Mouse (Mus musculus) heart, postnatal 36 days (tissue): ENCODE measurements around the gene Cacna1c. TPM values are rescaled to one million over a fixed set of nuclear protein-coding genes. Genes with fewer than 3 reads are reported as not detected.

Experiments
- DNase-seq, 2 experiments: peaks; one replicate each; pipeline ENCODE4 v3.0.0; 2021 to 2022
- intact Hi-C: fragments of 180-260 bp; cut with DNase I; formaldehyde crosslinking; loops from one replicate; pipeline ENCODE4 v1.15.1; 2025
- total RNA-seq, 2 experiments: library from RNA; stranded (reverse); gene quantifications; 2 replicates each; pipeline ENCODE4 v1.2.3; 2021

Gene Cacna1c
- total RNA-seq, 2 experiments from 2014 or later = 199 to 208 TPM

DNA sequence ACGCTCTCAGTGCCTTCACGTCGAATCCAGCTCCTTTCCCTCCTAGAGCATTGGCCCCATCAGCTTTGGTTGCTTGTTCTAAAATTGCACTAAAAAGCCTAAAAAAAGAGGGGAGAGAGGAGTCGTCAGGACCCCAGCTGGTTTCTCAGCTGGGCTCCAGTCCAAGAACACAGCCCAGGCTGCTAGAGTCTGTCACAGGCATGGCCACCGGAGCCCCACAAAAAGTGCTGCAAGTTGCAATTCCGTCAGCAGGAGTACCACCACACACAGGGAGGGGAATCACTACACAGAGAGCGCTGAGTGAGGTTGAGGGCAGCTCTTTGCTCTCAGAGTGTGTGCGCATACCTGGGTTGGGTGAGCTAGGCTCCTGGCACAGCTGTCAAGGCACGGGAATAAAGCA is 419.8 kb downstream of the Cacna1c start:
- DNase-seq = no peak
- intact Hi-C loops = no loop called here

DNA sequence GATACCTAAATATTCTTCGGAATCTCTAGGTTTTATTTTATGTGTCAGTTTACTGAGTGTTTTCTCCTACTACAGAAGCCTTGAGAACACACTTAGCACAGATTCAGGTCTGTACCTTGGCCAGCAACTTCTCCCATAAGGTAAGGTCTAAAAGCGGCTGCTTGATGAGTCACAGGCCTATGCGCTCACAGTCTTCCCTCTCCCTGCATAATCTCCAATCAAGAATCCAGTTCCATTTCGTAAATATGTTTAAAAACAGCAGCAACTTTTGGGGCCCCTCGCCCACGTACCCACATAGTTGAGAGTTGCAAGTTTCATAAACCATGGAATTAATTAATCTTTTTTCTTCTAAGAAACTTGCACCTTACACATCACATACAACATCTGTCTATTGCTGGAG is 423.6 kb downstream of the Cacna1c start:
- no peak for DNase-seq
- intact Hi-C loops = no loop called here

DNA sequence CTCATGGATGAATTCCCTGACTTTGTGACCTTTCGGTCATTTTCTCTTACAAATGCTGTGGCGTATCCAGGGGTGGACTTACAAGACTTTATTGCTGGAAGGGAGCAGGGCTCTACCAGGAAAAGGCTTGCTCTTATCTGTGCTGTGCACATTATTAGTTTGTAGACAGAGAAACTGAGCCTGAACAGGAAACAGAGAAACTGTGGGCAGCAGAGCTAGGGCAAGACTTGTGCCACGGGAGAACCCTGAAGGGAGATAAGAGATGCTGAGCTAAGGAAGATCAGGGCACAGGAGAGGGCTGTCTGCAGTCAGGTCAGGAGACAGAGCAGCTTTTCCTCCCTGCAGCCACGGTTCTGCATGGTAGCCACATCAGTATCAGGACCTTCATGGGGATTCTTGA is 425.1 kb downstream of the Cacna1c start:
- intact Hi-C loops = no loop called here
- DNase-seq = no peak

DNA sequence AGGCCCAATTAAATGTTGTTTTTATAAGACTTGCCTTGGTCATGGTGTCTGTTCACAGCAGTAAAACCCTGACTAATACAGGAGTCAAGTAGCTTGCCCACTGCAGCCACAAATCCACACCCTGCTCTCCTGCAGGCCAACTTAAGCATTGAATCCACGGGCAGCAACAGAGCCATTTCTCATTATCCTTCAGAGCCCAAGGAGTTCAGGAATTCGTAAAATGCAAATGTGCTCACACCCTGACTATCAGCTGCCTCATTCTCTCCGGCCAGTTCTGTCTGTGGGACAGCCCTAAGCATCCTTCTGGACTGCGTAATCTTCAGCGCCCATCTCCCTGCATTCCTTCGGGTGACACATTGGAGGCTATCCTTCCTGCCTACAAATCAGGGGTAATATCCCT is 425.8 kb downstream of the Cacna1c start:
- no peak for DNase-seq
- intact Hi-C loops = no loop called here

DNA sequence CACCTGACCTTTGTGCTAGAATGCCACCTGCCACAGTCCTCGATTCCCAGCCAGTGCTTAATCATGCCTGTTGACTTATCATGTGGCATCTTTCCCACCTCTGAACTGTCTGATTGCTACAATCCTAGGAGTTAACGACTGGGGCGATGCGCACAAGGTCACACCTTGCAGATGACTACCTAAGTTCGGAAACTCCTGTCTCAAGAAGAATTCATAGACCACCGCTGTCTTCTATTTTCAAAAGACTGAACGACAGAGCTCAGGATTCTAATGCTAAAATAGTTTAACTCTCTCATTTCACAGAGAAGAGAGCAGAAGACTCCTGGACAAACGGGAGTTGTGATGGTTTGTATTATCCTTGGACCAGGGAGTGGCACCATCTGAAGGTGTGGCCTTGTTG is 426.4 kb downstream of the Cacna1c start:
- DNase-seq = no peak
- intact Hi-C loops = no loop called here

DNA sequence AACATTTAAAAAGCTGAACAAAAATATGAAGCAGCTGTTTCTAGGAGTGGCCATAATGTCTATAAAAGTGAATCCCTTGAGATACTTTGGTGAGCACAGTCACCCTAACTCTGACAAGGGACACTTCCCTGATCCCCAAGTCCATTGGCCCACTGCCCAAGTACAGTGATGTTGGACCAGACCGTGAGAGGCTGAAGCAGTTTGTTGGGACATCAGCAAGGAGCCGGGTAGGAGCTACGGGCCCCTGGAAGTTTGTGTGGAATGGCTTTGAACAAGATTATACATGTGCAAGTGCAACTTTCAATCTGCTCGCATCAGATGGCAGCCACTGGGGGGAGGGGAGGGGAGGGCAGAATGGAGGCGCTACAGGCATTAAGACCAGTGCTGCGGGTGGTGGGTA is 428.5 kb downstream of the Cacna1c start:
- DNase-seq = no peak
- intact Hi-C loops = no loop called here

DNA sequence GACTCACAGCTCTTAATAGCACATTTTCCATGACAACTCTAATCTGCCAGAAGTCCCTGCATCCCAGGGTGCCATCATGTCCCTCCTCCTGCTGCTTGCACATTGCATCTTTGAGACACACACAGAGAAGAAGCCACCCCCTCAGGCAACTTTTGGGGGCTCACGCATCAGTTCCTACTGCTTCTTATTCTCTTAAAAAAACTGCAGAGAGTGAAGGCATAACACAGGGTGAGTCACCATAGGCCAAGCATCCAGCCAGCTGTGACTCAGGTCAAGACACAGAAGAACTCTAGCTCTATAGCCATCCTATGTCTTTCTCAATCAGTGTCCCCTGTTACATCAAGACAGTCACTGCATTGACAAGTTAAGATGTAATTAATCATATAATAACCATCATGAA is 431.0 kb downstream of the Cacna1c start:
- no peak for DNase-seq
- intact Hi-C loops = no loop called here

DNA sequence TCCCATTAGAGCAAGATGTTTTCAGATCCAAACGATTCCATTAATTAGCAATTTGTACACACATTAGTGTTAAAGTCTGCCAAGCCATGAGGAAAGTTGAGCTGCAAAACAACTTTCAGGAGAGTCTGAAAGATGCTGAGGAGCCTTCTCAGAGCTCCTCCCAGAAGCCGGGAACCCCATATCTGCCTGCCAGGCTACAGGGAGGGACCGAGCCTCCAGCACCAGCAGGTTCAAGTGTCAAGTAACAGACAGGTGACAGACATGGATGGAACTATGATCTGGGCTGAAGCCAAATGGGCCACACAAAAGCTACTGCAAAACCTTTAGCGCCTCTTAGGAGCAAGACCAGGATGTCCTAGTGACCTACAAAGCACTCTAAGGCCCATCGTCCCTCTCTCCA is 437.2 kb downstream of the Cacna1c start:
- no peak for DNase-seq
- intact Hi-C loops = no loop called here

DNA sequence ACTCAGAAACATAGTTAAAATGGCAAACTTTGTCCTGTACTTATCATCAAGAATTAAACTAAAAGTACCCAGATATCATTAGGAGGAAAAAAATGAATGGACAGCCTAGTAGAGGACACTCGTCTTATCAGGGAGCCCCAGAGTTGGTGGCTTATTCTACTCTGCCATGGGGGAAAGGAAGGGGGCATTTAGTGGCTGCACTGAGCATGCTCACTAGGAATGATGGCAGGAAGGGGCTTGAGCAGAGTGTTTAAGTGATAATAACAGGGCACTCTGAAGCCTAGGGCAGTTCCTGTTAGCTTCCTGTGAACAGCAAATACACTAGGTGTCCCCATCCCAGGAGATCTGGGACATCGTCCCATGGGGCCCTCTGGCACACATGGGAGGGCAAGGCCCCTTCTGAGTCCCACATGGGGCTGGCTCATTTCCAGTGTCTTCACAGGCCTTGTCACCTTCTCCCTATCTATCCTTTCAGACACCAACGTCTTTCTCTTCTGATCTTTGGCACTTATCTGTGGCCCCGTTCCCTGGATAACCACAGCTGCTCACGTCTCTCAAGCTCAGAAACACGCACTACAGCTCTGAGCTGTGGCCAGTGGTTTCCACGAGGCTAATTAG is 437.8 kb downstream of the Cacna1c start:
- intact Hi-C loops = no loop called here
- no peak for DNase-seq

DNA sequence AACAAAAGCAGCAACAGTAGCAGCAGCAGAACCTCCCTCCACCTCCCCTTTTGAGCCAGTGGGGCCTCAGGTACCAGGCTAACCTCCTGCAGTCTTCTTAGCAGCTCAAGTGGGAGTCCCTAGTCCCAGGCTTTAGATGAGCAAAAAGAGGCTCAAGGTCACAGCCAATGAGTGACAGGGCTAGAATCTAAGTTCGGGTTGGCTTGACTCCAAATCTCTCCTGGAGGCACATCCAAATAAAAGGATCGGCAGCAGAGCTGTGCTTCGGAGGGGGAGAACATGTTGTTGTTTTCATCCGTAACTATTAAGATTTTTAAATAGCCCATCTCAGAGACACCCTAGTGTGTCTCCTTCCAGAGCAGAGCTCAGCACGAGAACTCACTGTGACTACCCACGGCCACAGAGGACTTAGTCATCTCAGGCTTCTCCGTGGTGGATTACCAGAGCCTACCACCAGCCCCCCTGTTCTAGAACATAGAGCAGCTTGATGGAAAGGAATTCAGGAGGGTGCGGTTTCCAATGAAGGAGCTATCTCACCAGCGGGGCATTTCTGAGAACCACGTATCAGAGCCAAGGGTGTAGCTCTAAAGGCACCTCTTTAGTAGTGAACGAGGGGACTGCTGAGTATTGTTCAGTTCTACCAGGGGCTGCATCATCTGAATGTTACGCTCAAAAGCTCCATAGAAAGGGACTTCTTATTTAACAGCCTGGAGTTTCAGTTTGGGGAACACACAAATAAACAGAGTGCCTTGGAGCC is 438.5 kb downstream of the Cacna1c start:
- DNase-seq = no peak
- intact Hi-C loops = no loop called here

DNA sequence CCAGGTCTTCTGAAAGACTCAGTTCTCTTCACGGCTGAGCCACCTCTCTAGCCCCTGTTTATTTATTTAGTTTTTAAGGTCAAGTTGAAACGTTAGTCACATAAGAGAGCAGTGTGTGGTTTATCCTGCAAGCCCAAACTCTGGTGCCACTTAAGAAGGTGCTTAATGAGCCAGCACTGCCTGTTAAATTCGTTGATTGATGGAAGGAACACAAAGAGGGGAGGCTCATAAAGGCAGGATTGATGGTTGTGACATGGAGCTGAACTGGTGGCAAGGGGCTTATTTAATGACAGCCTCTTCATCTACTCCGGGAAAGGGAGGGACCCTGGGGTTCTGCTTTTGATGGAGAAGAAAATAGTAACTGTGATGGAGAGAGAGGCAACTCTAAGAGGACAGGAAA is 439.7 kb downstream of the Cacna1c start:
- DNase-seq = no peak
- intact Hi-C loops = no loop called here

DNA sequence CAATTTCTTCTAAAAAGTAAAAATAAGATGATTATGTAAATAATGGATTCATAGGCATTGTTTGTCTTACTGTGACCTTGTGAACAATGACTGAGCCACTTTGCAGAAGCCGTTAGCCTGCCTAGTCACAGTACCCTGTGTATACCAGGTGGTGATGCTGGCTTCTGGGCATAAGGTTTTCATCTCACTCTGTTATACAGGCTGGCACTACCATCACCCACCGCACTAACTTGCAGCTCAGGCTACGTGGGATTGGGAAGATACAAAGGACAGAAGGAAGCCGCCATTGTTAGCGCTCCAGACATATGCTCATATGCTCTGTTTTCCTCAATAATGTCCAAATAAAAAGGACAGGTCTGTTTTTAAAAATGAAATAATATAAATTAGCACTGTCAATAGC is 440.4 kb downstream of the Cacna1c start:
- DNase-seq = no peak
- intact Hi-C loops = no loop called here

DNA sequence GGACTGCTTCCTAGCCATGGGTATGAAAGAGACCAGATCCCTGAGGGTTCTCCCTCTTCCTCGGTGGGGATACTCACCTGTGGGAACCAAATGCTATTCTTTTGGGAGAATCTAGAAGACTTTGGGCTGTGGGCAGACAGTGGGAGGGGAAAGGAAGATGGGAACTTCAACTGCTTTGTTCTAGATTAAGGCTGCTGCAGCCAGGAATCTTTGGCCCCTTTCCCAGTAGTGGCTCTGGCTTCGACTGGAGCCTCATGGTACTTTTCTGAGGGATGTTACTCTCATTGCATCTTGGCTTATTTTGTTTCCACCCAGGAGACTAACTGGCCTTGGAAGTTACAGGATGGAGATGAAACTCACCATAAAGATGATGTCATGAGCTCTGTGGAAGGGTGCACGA is 441.8 kb downstream of the Cacna1c start:
- intact Hi-C loops = no loop called here
- peak; percentile 30 to 34 for DNase-seq

DNA sequence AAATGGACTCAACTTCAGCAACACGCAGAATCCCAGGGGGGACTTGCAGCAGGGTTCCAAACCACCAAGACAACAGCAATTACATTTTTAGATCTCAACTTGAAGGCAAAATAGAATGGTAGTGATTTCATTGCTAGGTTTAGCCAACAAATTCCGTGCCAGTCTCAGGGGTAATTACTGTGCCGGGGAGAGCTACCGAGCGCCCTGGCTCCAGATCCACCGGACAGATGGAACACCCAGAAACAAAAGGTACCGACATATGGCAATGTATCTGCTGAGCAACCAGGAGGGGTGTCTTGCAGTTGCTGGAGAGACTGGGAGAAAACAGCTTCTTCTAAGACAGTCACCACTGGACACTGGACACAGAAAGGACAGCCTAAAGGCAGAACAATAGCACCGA is 442.4 kb downstream of the Cacna1c start:
- intact Hi-C loops = no loop called here
- DNase-seq = no peak

DNA sequence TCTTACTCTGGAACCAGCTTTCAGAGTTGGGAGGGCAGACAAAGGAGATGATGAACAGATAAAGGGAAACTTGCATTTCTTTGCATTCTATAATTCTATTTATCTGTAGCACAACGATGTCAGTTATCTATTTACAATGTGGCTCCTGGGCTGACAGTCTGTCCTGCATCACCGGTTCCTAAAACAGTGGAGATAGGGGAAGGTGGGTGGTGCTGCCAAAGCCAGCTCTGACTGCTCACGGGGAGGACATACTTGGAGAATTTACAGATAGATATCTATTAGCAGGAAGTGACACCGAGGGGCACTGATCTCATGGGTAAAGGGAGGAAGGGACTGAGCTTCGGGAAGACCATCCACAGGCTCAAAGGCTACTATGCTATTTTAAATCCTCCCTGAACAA is 443.2 kb downstream of the Cacna1c start:
- DNase-seq = no peak
- intact Hi-C loops = no loop called here

DNA sequence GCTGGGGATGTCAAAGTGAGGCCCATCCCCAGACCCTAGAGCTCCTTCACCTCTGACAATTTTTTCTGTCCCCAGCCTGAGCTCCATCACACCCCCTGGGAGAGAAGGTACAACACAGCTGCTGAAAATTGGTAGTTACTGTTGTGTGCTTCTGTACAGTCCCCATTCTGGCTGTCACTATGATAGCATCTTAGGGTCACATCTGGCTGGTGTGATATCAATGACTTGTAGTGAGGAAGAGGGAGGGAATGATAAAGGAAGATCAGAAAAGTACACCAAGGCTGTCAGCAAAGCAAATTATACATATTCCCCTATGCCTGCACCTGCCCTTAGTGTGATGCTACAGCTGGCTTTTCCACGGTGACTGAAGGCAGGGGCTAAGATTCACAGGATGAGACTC is 446.9 kb downstream of the Cacna1c start:
- intact Hi-C loops = no loop called here
- no peak for DNase-seq

DNA sequence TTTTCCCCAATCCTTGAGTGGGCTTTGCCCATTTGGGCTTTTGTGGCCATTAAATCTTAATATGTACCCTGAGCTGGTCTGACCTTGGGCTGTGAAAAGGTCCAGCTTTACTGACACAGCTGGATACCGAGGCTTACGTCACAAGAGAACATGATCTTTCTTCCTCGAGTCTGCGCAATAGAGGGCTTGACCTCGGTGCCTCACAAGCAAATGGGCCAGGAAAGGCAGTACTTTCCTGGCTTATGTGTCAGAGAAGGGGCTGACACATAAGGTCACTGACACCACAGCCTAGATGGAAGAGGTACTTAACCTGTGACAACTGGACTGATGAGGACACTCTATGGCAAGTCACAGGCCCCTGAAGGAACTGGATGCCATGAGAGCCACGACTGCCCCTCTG is 453.5 kb downstream of the Cacna1c start:
- intact Hi-C loops = no loop called here
- no peak for DNase-seq

DNA sequence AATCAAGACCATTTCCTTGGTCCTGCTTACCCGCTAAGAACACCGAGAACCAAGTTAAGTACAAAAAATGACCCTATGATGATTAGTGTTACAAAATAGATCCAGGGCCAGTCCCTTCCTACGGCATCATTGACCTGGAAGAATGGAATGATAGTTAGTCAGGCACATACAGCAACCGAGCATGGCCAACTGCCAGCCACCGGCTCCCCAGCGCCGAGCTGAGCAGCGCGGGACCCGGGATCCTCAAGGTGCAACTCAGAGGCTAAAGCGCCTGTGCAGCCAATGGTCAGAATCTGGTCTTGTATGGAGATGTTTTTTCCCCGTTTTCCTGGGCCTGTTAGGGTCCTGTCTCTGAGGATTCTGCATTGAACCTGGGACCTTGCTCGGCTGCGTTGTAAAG is 454.4 kb downstream of the Cacna1c start:
- DNase-seq = no peak
- intact Hi-C loops = no loop called here

DNA sequence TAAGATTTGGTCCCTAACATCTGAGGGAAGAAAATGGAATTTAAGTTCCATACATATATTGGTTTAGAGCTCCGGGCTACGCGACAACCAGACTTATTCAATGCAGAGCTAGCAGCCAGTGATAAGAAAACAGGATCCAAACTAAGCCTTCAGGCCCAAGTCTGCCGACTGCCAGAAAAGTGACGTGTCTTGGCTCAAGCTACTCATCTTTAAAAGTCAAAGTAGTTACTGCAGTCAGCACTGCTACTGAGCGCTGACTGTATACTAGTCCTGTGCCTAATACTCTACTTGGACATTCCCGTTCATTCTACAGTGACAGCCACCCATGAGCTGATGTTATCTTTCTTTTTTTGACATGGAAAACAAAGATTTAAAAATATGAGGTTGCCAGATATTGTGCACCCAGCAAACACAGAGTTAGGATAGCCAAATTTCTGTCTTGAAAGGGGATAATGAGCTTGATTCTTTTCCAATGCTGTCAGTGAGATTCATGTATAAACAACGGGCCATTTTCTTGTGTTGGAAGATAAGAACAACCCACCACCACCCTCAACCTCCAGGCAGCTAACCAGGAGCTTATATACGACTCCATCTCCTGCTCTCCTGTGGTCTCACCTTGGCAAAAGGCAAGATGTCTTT is 456.1 kb downstream of the Cacna1c start:
- peak; percentile 52 to 63 for DNase-seq
- intact Hi-C loops = no loop called here

DNA sequence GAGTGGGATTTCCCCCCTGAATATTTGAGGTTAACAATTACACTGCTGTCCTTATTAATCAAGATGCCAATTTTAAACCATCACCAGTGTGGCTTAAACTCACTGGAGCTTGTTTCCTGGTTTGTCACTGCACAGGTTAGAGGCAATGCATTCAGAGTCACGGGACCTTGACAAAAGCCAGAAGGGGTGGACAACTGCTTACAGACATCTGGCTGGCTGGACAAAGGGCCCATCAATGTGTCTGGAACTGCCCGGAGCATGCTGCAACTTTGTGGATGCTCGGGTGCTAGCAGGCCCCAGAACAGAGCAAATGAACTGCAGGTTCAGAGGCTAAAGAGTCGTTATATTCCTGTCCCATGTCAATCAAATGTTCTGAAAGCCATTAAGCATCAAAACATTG is 456.9 kb downstream of the Cacna1c start:
- peak in 1 of 2 experiments; percentile 11 for DNase-seq
- intact Hi-C loops = no loop called here

DNA sequence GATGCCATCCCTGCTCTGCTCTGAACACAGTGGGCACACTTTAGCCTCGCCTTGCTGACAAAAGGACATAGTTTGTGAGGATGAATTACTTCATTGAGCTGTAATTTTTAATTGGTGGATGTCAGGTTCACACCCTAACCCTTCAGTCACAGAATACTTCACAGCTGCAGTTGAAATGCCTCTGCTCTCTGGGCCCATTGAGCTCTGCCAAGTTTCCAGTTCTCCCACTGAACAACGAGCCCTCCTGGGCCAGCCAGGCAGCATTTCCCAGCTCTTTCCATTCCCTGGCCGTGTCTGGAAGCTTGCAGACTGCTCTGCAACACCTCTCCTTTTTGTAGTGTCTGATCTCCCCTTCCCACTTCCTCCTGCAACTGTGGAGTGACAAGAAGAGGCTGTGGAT is 457.6 kb downstream of the Cacna1c start:
- no peak for DNase-seq

DNA sequence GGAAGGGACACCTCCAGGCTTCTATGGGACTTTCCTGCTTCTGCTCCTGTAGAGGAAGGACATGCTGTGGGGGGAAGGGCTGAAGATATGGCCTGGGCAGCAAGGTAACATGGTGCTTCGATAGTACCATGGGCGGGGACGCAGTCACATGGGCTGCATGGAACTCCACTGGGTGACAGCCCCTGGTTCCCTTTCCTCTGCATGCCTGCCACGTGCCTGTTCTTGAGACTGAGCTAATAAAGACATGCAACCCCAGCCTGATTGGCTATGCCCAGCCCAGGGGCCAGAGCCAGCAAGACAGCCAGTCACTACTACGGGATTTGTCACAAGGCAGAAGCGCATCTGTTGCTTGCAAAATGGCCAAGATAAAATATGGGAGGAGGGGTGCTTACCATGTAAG is 459.1 kb downstream of the Cacna1c start:
- DNase-seq = no peak
- intact Hi-C loops = no loop called here

More for the DNA sequence above, 457.6 kb downstream of the Cacna1c start:
- intact Hi-C loops = no loop called here
